Mouse (Mus musculus) forebrain, postnatal 0 days (tissue): ENCODE data around the gene Nxt1. TPM values are rescaled to one million over a fixed set of nuclear protein-coding genes. Genes with fewer than 3 reads are reported as not detected.

Experiments
- ATAC-seq: fragments of 200-750 bp; cut with Nextera tagmentation; 2 replicates; pipeline ENCODE4 v1.8.0; 2017; ENCODE audit warnings: mild to moderate bottlenecking, moderate library complexity
- DNase-seq: peaks from one replicate; pipeline ENCODE4 v3.0.0-alpha.2; 2015
- H3K27ac ChIP-seq: fragments of 300-500 bp; sonication (generic); 2 replicates; pipeline ENCODE4 v1.5.1; 2014; ENCODE audit warnings: low read depth, mild to moderate bottlenecking, antibody characterized with exemption, low read length, moderate library complexity, mixed read lengths
- H3K27me3 ChIP-seq: fragments of 300-500 bp; sonication (generic); 2 replicates; pipeline ENCODE4 v1.6.1; 2014; ENCODE audit warnings: mild to moderate bottlenecking, low read length, mixed read lengths; ENCODE audit not compliant: insufficient read depth
- H3K36me3 ChIP-seq: fragments of 300-500 bp; sonication (generic); 2 replicates; pipeline ENCODE4 v1.6.1; 2014; ENCODE audit warnings: mild to moderate bottlenecking, moderate library complexity; ENCODE audit not compliant: insufficient read depth
- H3K4me1 ChIP-seq: fragments of 300-500 bp; sonication (generic); 2 replicates; pipeline ENCODE4 v1.6.1; 2014; ENCODE audit warnings: antibody characterized with exemption; ENCODE audit not compliant: insufficient read depth
- H3K4me2 ChIP-seq: fragments of 300-500 bp; sonication (generic); 2 replicates; pipeline ENCODE4 v1.6.1; 2014; ENCODE audit warnings: low read depth, mild to moderate bottlenecking, moderate library complexity
- H3K4me3 ChIP-seq: fragments of 300-500 bp; sonication (generic); 2 replicates; pipeline ENCODE4 v1.5.1; 2014; ENCODE audit warnings: low read depth, low read length, mixed read lengths
- H3K9ac ChIP-seq: fragments of 300-500 bp; sonication (generic); 2 replicates; pipeline ENCODE4 v1.6.1; 2014; ENCODE audit warnings: mild to moderate bottlenecking
- H3K9me3 ChIP-seq: fragments of 300-500 bp; sonication (generic); 2 replicates; pipeline ENCODE4 v1.6.1; 2016; ENCODE audit warnings: low read length
- CTCF ChIP-seq: sonication (generic); IDR thresholded peaks from 2 replicates; pipeline ENCODE4 v1.5.1; 2016; ENCODE audit warnings: antibody characterized with exemption, control low read depth, low read depth
- WGBS: fragments of 180-500 bp; shearing (Covaris S2); extraction: QIAGEN DNeasy Blood & Tissue Kit; methylation state at CpG from one replicate; pipeline ENCODE4 v1.1.7; 2014; 5-methylcytosine and 5-hydroxymethylcytosine counted together
- polyA plus RNA-seq: library from polyadenylated mRNA; unstranded; fragments of >200 nt; fragmentation: Nextera tagmentation; extraction: Ambion mirVana; gene quantifications from 2 replicates; pipeline ENCODE4 v1.2.1, GENCODE M21; 2015
- total RNA-seq: library from RNA; depleted of rRNA; stranded (reverse); fragments of >200 nt; gene quantifications from 2 replicates; pipeline ENCODE4 v1.2.3, GENCODE M21; 2014

Gene Nxt1
- total and polyA plus RNA-seq, 2 experiments from 2014 or later = 29.6 to 34.6 TPM

DNA sequence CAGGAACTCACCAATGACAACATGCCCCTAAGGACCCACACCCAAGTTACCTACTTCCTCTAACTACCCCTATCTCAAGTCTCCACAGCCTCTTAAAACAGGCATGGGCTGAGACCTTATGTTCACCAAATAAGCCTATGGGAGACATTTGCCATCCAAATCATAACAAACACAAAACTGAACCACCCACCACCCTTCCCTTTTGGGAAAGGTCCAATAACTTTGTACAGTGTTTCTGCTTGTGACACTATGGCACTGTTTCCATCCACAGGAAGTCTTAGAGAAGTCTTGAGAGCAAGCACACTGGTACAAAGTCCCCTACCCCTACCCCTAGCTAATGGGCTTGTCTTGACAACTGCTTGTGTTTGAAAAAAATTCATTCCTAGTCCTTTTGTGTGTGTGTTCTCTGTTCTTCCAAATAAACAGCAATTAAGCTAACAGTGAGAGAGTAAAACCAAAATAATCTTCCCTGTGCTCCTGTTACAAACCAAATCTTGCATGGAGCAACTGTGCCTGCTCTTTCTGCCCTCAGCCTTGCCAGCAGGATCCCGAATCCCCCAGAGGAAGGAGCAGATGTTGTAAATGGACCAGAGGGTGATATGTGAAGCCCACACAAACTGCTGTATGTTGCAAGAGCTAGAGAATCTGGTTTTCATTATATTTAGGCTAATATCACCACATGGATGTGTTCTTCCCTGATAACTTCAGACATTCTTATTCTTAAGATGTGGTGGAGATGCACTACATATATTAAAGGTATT, 29.6 kb upstream of the Nxt1 start:
- Histone ChIP-seq H3K27ac (no peak overlapping the region), H3K4me1 (no peaks in the 10 kb centered on the region), H3K9ac (no peak overlapping the region), H3K4me3 (no peak overlapping the region), H3K9me3 (no peaks in the 10 kb centered on the region), H3K36me3 (no peaks in the 10 kb centered on the region), H3K4me2 (no peak overlapping the region), H3K27me3 (no peaks in the 10 kb centered on the region)
- WGBS = 58% methylated on average over 1 of the region's 1 CpGs
- DNase-seq (no peak), ATAC-seq (no peak)
- no peak for TF ChIP-seq CTCF

DNA sequence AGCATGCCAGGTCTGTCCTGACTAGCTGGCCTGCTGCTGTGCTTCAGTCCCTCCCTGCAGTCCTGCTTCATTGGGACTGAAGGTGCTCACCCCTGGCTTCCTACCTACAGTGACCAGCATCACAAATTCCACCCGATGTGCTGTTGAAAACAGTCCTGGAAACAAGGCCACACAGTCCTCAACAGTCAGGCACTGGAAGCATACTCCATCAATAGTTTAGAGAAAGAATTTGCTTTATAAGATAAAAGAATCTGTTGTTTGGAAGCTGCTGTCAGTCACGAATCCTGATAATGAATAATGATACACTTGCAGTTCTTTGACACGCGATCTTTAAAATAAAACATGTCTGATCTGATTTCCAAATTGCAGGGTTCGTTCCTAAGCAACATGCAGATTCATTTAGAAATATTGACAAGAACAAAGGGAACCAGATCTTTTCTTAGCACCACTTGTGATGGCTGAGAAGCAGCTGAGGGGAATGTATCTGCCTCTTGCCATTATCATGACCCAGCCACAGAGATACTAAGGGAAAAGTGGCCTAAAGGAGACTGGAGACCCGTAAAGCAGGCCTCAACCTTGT, 27.9 kb upstream of the Nxt1 start:
- ATAC-seq (peak; percentile 92), DNase-seq (peak; percentile 60)
- no peaks in the 10 kb centered on the region for H3K4me1 ChIP-seq
- no peak for TF ChIP-seq CTCF
- no peaks in the 10 kb centered on the region for H3K9me3 ChIP-seq
- no peak overlapping the region for H3K4me2 ChIP-seq
- H3K27me3 ChIP-seq = no peaks in the 10 kb centered on the region
- WGBS = 60% methylated on average over 6 of the region's 6 CpGs
- no peak overlapping the region for H3K4me3 ChIP-seq
- H3K36me3 ChIP-seq = no peaks in the 10 kb centered on the region
- H3K9ac ChIP-seq = no peak overlapping the region
- peak overlapping the region; percentile 66 for H3K27ac ChIP-seq

DNA sequence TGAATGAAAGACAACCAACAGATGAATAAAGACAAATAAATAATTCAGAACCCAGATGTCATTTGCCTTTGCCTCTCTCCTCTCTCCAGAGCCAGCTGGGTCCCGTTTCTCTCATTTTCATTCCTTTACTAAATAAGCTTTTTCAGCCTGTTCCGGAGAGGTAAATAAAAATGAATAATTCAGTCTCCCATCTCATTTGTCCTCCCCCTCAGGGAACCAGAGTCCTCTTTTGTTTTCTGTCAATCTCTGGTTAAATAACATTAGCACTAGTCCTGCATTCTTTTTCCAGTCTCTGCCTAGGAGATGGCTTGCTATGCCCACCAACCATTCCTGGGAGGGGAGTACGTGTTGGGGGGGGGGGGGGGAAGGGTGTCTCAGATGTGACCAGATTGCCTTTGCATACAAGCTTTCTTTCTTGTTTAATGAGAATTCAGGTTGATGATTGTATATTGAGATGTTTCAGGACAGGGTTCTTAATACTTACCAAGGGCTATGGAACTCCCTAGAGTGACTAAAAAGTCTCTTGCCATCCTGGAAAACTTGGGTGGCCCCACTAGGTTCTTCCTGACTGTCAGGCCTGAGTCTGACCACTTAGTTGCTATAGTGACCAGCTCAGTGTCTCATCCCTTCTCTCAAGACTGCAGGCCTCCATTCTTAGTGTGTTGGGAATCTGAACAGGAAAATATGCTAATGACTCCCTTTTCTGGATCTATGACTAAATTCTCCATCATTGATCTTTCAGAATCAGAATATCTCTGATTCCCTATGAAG, 21.6 kb upstream of the Nxt1 start:
- Histone ChIP-seq H3K9ac (no peak overlapping the region), H3K36me3 (no peaks in the 10 kb centered on the region), H3K4me2 (no peak overlapping the region), H3K4me1 (no peaks in the 10 kb centered on the region), H3K27ac (no peak overlapping the region), H3K4me3 (no peak overlapping the region), H3K9me3 (no peaks in the 10 kb centered on the region), H3K27me3 (no peaks in the 10 kb centered on the region)
- ATAC-seq (peak; percentile 44), DNase-seq (no peak)
- no peak for TF ChIP-seq CTCF
- 5% methylated on average over 3 of the region's 3 CpGs for WGBS

- no peak overlapping the region for H3K27ac ChIP-seq
- H3K9me3 ChIP-seq = no peaks in the 10 kb centered on the region
- no peak overlapping the region for H3K4me3 ChIP-seq
- 2% methylated on average over 3 of the region's 3 CpGs for WGBS
- ATAC-seq (peak; percentile 95), DNase-seq (peak; percentile 86)
- peak; percentile 89 for TF ChIP-seq CTCF
- no peaks in the 10 kb centered on the region for H3K36me3 ChIP-seq
- no peak overlapping the region for H3K9ac ChIP-seq
- H3K4me2 ChIP-seq = no peak overlapping the region
- no peaks in the 10 kb centered on the region for H3K4me1 ChIP-seq
- H3K27me3 ChIP-seq = no peaks in the 10 kb centered on the region
These were observed 17.4 kb upstream of the Nxt1 start for GRCm38 (mm10) chr2:148654961-148655360.

GRCm38 (mm10) chr2:148663458-148663857, 8.9 kb upstream of the Nxt1 start:
- ATAC-seq = no peak
- DNase-seq = no peak
- Histone ChIP-seq H3K4me3 (no peak overlapping the region), H3K4me2 (no peak overlapping the region), H3K4me1 (no peaks in the 10 kb centered on the region), H3K9me3 (no peaks in the 10 kb centered on the region), H3K9ac (no peak overlapping the region), H3K27ac (no peak overlapping the region), H3K36me3 (no peaks in the 10 kb centered on the region), H3K27me3 (no peaks in the 10 kb centered on the region)
- WGBS = 95% methylated on average over 1 of the region's 1 CpGs
- TF ChIP-seq CTCF = no peak

- H3K27ac ChIP-seq = peak overlapping the region; percentile 70
- TF ChIP-seq CTCF = no peak
These were observed 5.4 kb downstream of the Nxt1 start for GRCm38 (mm10) chr2:148677801-148678200.

DNA sequence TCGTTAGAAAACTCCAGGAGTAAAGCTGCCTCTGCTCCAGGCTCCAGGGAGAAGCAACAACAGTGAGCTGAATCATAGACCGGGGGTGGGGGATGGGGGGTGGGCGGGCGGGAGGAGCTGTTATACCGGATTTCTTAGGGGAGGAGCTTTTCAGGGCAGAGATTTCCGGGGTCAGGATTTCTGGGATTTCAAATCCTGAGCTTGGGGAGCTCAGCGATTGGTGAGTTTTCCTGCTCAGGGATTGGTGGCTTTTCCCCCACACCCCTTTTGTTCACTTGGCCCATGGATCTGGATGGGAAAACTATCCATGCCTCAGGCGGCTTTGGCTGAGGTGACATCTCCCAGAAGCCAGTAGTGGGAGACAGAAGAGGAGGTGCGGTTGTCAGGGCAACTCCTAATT, 6.9 kb downstream of the Nxt1 start:
- H3K36me3 ChIP-seq = peaks cover 26% of the 10 kb centered on the region
- H3K27me3 ChIP-seq = no peaks in the 10 kb centered on the region
- H3K4me2 ChIP-seq = peak overlapping the region; percentile 27
- peak; percentile 21; the same call in 1 of the 2 replicates for ATAC-seq
- TF ChIP-seq CTCF = no peak
- H3K9ac ChIP-seq = no peak overlapping the region
- H3K9me3 ChIP-seq = no peaks in the 10 kb centered on the region
- no peak overlapping the region for H3K4me3 ChIP-seq
- peak; percentile 55 for DNase-seq
- peaks cover 16% of the 10 kb centered on the region for H3K4me1 ChIP-seq
- 2% methylated on average over 9 of the region's 9 CpGs for WGBS
- H3K27ac ChIP-seq = peak overlapping the region; percentile 78

More at GRCm38 (mm10) chr2:148677801-148678200, 5.4 kb downstream of the Nxt1 start:
- H3K27me3 ChIP-seq = no peaks in the 10 kb centered on the region
- DNase-seq (peak; percentile 94), ATAC-seq (peak; percentile 55)
- peak overlapping the region; percentile 63 for H3K4me2 ChIP-seq
- H3K4me3 ChIP-seq = peak overlapping the region; percentile 48
- H3K4me1 ChIP-seq = peaks cover 16% of the 10 kb centered on the region
- peak overlapping the region; percentile 53 for H3K9ac ChIP-seq
- H3K36me3 ChIP-seq = peaks cover 15% of the 10 kb centered on the region
- H3K9me3 ChIP-seq = no peaks in the 10 kb centered on the region
- 3% methylated on average over 26 of the region's 26 CpGs for WGBS
